ENCODE assay signal across 28 mouse cellular contexts in genomic region chr9:41925721-41926120, GRCm38 (mm10).
DNase-seq lines count a peak whose midpoint lies in the region; ATAC-seq and TF ChIP-seq lines count a peak whose summit lies in the region.
"Had no signal": no experiment of that assay in that cellular context is flagged by ENCODE, and none has a peak within 500 bp of the region (broad histone marks: within the 10 kb centered on the region; RNA-seq: fewer than 3 reads in every experiment).

No protein-coding gene starts in this region.

- no peaks in the 10 kb centered on the region for H3K36me3 ChIP-seq in forebrain, embryonic 10.5 days (replicated peaks)
- no peaks in the 10 kb centered on the region for H3K36me3 ChIP-seq in forebrain, embryonic 16.5 days (ENCODE audit: control insufficient read depth, insufficient read depth)
- H3K36me3 ChIP-seq in hindbrain, embryonic 12.5 days, result no peaks in the 10 kb centered on the region
- no peaks in the 10 kb centered on the region for H3K36me3 ChIP-seq in hindbrain, embryonic 16.5 days (ENCODE audit: control insufficient read depth, insufficient read depth, low read length)
- no peaks in the 10 kb centered on the region for H3K36me3 ChIP-seq in limb, embryonic 14.5 days (ENCODE audit: control insufficient read depth, insufficient read depth, low read length)
- H3K36me3 ChIP-seq: heart, embryonic 12.5 days; hindbrain, embryonic 13.5 days; liver, embryonic 15.5 days; lung, embryonic 15.5 days; neural tube, embryonic 13.5 days had no signal

- H3K27me3 ChIP-seq in forebrain, embryonic 10.5 days (ENCODE audit: poor library complexity, severe bottlenecking), result no peaks in the 10 kb centered on the region; the same call in 1 of the 2 replicates
- H3K27me3 ChIP-seq in forebrain, embryonic 16.5 days (replicated peaks; ENCODE audit: control insufficient read depth, insufficient read depth, low read length), result no peaks in the 10 kb centered on the region
- no peaks in the 10 kb centered on the region for H3K27me3 ChIP-seq in hindbrain, embryonic 12.5 days
- H3K27me3 ChIP-seq in hindbrain, embryonic 16.5 days (replicated peaks; ENCODE audit: control insufficient read depth, insufficient read depth, low read length), result no peaks in the 10 kb centered on the region
- H3K27me3 ChIP-seq in limb, embryonic 14.5 days (ENCODE audit: control insufficient read depth, insufficient read depth, low read length), result no peaks in the 10 kb centered on the region
- H3K27me3 ChIP-seq: heart, embryonic 12.5 days; hindbrain, embryonic 13.5 days; liver, embryonic 15.5 days; lung, embryonic 15.5 days; neural tube, embryonic 13.5 days had no signal

- H3K9me3 ChIP-seq in forebrain, embryonic 10.5 days, result peaks cover 4% of the 10 kb centered on the region; the same call in 1 of the 2 replicates
- no peaks in the 10 kb centered on the region for H3K9me3 ChIP-seq in forebrain, embryonic 16.5 days (ENCODE audit: control insufficient read depth, low read length)
- H3K9me3 ChIP-seq in hindbrain, embryonic 12.5 days (replicated peaks), result no peaks in the 10 kb centered on the region
- H3K9me3 ChIP-seq in hindbrain, embryonic 16.5 days (ENCODE audit: control insufficient read depth, low read length), result no peaks in the 10 kb centered on the region; the same call in 1 of the 2 replicates
- H3K9me3 ChIP-seq in limb, embryonic 14.5 days (ENCODE audit: control insufficient read depth, low read length), result no peaks in the 10 kb centered on the region
- H3K9me3 ChIP-seq: hindbrain, embryonic 13.5 days; liver, embryonic 15.5 days; lung, embryonic 15.5 days had no signal

- no peak overlapping the region for H3K4me2 ChIP-seq in forebrain, embryonic 16.5 days (ENCODE audit: low read length)
- no peak overlapping the region for H3K4me2 ChIP-seq in hindbrain, embryonic 12.5 days (replicated peaks)
- H3K4me2 ChIP-seq in hindbrain, embryonic 16.5 days (ENCODE audit: low read length), result no peak overlapping the region
- no peak overlapping the region for H3K4me2 ChIP-seq in limb, embryonic 14.5 days (replicated peaks; ENCODE audit: low read depth, low read length, severe bottlenecking)
- H3K4me2 ChIP-seq: heart, embryonic 12.5 days; hindbrain, embryonic 13.5 days; liver, embryonic 15.5 days; lung, embryonic 15.5 days; neural tube, embryonic 13.5 days had no signal

- TF ChIP-seq CTCF in embryonic fibroblast, embryonic 13.5 days (IDR thresholded peaks at IDR 0.05; ENCODE audit: borderline replicate concordance, insufficient read depth, low read length), result no peak

- no peak overlapping the region for H3K9ac ChIP-seq in forebrain, embryonic 16.5 days (replicated peaks; ENCODE audit: low read depth, low read length)
- H3K9ac ChIP-seq in hindbrain, embryonic 12.5 days, result no peak overlapping the region
- no peak overlapping the region for H3K9ac ChIP-seq in hindbrain, embryonic 16.5 days (ENCODE audit: low read depth, low read length)
- H3K9ac ChIP-seq in limb, embryonic 14.5 days (ENCODE audit: low read depth, low read length, severe bottlenecking), result no peak overlapping the region
- H3K9ac ChIP-seq: heart, embryonic 12.5 days; hindbrain, embryonic 13.5 days; liver, embryonic 15.5 days; lung, embryonic 15.5 days; neural tube, embryonic 13.5 days had no signal

- no peak for DNase-seq in forebrain, embryonic 10.5 days (ENCODE audit: extremely low spot score, low spot score)
- DNase-seq in limb, embryonic 14.5 days (ENCODE audit: low spot score), result no peak
- no peak for DNase-seq in urinary bladder, adult 18-20 months (ENCODE audit: low spot score in 2 of 2)
- DNase-seq in MN1 (ENCODE audit: low spot score), result no peak
- DNase-seq: cerebellum, adult 18-20 months; cerebellum, postnatal 36 days; gastrocnemius, postnatal 14 days; heart, adult 18-20 months; heart, postnatal 10 days; kidney, adult 2 months; kidney, postnatal 10 days; liver; lung, postnatal 4 days; retina, postnatal 1 day; right cerebral cortex, postnatal 25 days; spleen, adult 18-20 months had no signal

- no peak for TF ChIP-seq POLR2A in embryonic fibroblast, embryonic 13.5 days (IDR thresholded peaks at IDR 0.05; ENCODE audit: low read depth, low read length)
- TF ChIP-seq POLR2A in limb, embryonic 14.5 days (IDR thresholded peaks at IDR 0.05; ENCODE audit: borderline replicate concordance, extremely low read depth, insufficient read depth, insufficient read length), result no peak

- peaks cover 14% of the 10 kb centered on the region for H3K4me1 ChIP-seq in forebrain, embryonic 10.5 days
- H3K4me1 ChIP-seq in forebrain, embryonic 16.5 days (replicated peaks; ENCODE audit: control insufficient read depth, insufficient read depth, low read length), result no peaks in the 10 kb centered on the region; the same call in 1 of the 2 replicates
- no peaks in the 10 kb centered on the region for H3K4me1 ChIP-seq in hindbrain, embryonic 12.5 days
- no peaks in the 10 kb centered on the region for H3K4me1 ChIP-seq in hindbrain, embryonic 16.5 days (ENCODE audit: control insufficient read depth, insufficient read depth, low read depth, low read length)
- H3K4me1 ChIP-seq in embryonic fibroblast, embryonic 13.5 days (ENCODE audit: control insufficient read depth, insufficient read depth, low read length), result peaks cover 3% of the 10 kb centered on the region; the same call in 1 of the 2 replicates
- peaks cover 16% of the 10 kb centered on the region for H3K4me1 ChIP-seq in limb, embryonic 14.5 days (ENCODE audit: control insufficient read depth, insufficient read depth, low read length)
- H3K4me1 ChIP-seq: heart, embryonic 12.5 days; hindbrain, embryonic 13.5 days; liver, embryonic 15.5 days; lung, embryonic 15.5 days had no signal

- ATAC-seq in forebrain, embryonic 16.5 days, result no peak
- ATAC-seq in hindbrain, embryonic 12.5 days (ENCODE audit: low FRiP score), result no peak
- no peak for ATAC-seq in hindbrain, embryonic 16.5 days
- no peak for ATAC-seq in limb, embryonic 14.5 days (ENCODE audit: low FRiP score, low read depth)
- ATAC-seq: midbrain, embryonic 16.5 days had no signal

- no peak overlapping the region for H3K4me3 ChIP-seq in forebrain, embryonic 10.5 days
- no peak overlapping the region for H3K4me3 ChIP-seq in forebrain, embryonic 16.5 days (replicated peaks; ENCODE audit: low read length)
- H3K4me3 ChIP-seq in hindbrain, embryonic 12.5 days, result no peak overlapping the region
- no peak overlapping the region for H3K4me3 ChIP-seq in hindbrain, embryonic 16.5 days (ENCODE audit: low read length)
- no peak overlapping the region for H3K4me3 ChIP-seq in embryonic fibroblast, embryonic 13.5 days (ENCODE audit: insufficient read depth, low read length)
- H3K4me3 ChIP-seq in limb, embryonic 14.5 days (replicated peaks; ENCODE audit: low read length), result no peak overlapping the region
- H3K4me3 ChIP-seq: erythroblast, embryonic 14.5 days; heart, embryonic 12.5 days; hindbrain, embryonic 13.5 days; liver, embryonic 15.5 days; lung, embryonic 15.5 days; myocyte; neural tube, embryonic 13.5 days had no signal

- peak overlapping the region; percentile 54; the same call in 1 of the 2 replicates for H3K27ac ChIP-seq in forebrain, embryonic 10.5 days
- H3K27ac ChIP-seq in forebrain, embryonic 16.5 days (ENCODE audit: low read length), result no peak overlapping the region
- H3K27ac ChIP-seq in hindbrain, embryonic 12.5 days, result peak overlapping the region; percentile 57; the same call in 1 of the 2 replicates
- no peak overlapping the region for H3K27ac ChIP-seq in hindbrain, embryonic 16.5 days (ENCODE audit: low read depth, low read length)
- H3K27ac ChIP-seq in embryonic fibroblast, embryonic 13.5 days (ENCODE audit: insufficient read depth, low read length), result peak overlapping the region; percentile 88
- peak overlapping the region; percentile 70 for H3K27ac ChIP-seq in limb, embryonic 14.5 days (replicated peaks; ENCODE audit: low read depth, low read length)
- H3K27ac ChIP-seq: hindbrain, embryonic 13.5 days; liver, embryonic 15.5 days; lung, embryonic 15.5 days; neural tube, embryonic 13.5 days had no signal

- 79% methylated on average over 4 of the region's 4 CpGs for WGBS in forebrain, embryonic 10.5 days
- 29% methylated on average over 4 of the region's 4 CpGs for whole genome bisulfite sequencing in forebrain, embryonic 16.5 days
- 50% methylated on average over 4 of the region's 4 CpGs for WGBS in hindbrain, embryonic 12.5 days
- WGBS in hindbrain, embryonic 16.5 days, result 52% methylated on average over 4 of the region's 4 CpGs
- 33% methylated on average over 4 of the region's 4 CpGs for WGBS in limb, embryonic 14.5 days

Comparison
In these comparisons a context has a peak if more than half of its experiments do, and no peak if none do; other contexts are left out.
1. H3K27ac ChIP-seq: peak in forebrain, embryonic 10.5 days (single experiment), hindbrain, embryonic 12.5 days (single experiment), embryonic fibroblast, embryonic 13.5 days (single experiment) and limb, embryonic 14.5 days (single experiment); none in forebrain, embryonic 16.5 days (single experiment) and hindbrain, embryonic 16.5 days (single experiment).